Mouse (Mus musculus): ENCODE measurements around the gene Gm17660.

DNA sequence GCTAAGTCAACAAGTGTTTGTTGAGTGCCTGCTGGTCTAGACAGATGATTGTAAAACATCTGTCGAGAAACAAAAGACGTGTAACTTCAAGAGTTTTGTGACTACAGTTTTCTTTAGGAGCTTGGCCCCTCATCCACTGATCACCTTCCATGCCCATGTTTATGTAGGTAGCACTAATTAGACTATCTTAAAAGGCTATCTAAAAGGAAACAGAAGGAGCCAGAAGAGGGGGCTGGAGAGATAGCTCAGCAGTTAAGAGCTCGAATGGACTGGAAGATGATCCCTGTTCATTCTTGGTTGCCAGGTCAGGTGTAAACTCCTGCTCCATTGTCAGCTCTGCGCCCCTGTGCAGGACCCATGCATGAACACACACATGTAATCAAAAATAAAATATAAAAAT lies 29.3 kb downstream of the Gm17660 start:
- TF ChIP-seq CTCF (IDR thresholded peaks at IDR 0.05; ENCODE audit: low read depth, low read length) (no peak), POLR2A (IDR thresholded peaks at IDR 0.05; ENCODE audit: borderline replicate concordance, low read depth, low read length) (no peak)

Measured in bone marrow macrophage, adult 2 months (primary cell).